Mouse (Mus musculus) testis, adult 2 months (tissue): ENCODE results near the gene Rnf26.

Experiments used
- CTCF ChIP-seq: fragments of 200-500 bp; IDR thresholded peaks from 2 replicates; pipeline ENCODE4 v1.5.1; 2012; ENCODE audit warnings: low read depth, mild to moderate bottlenecking, inconsistent platforms, low read length, moderate library complexity; ENCODE audit not compliant: control insufficient read depth, insufficient read depth, insufficient replicate concordance
- POLR2A ChIP-seq: fragments of 200-500 bp; IDR thresholded peaks from 2 replicates; pipeline ENCODE4 v1.6.1; 2012; ENCODE audit warnings: low read depth, mild to moderate bottlenecking, inconsistent platforms, low read length, moderate library complexity; ENCODE audit not compliant: control insufficient read depth

- TF ChIP-seq CTCF (no peak), POLR2A (no peak; the same call in 1 of the 2 replicates)
Observed at GRCm38 (mm10) chr9:44129633-44130032, 16.3 kb upstream of the Rnf26 start.
